Mouse (Mus musculus): Measurements from ENCODE around the gene Podn. TPM values are rescaled to one million over a fixed set of nuclear protein-coding genes. Genes with fewer than 3 reads are reported as not detected.

The Podn gene
- polyA plus RNA-seq, 1 experiment = 1.5 TPM

GRCm38 (mm10) chr4:108016321-108016720 is 79.9 kb downstream of the Podn start:
- H3K4me3 ChIP-seq (ENCODE audit: control insufficient read depth, low read depth, low read length) = no peak overlapping the region
- no peaks in the 10 kb centered on the region for H3K27me3 ChIP-seq (ENCODE audit: control insufficient read depth, insufficient read depth, low read length)
- peaks cover 8% of the 10 kb centered on the region for H3K4me1 ChIP-seq (ENCODE audit: control insufficient read depth, insufficient read depth, low read length)
- no peak for TF ChIP-seq POLR2A (IDR thresholded peaks at IDR 0.05; ENCODE audit: control insufficient read depth, low read depth, low read length)
- no peak for TF ChIP-seq CTCF (IDR thresholded peaks at IDR 0.05; ENCODE audit: control insufficient read depth, insufficient read depth, insufficient replicate concordance, low read depth, low read length)
- H3K27ac ChIP-seq (ENCODE audit: control insufficient read depth, insufficient read depth, low read depth, low read length) = no peak overlapping the region
- H3K36me3 ChIP-seq (ENCODE audit: control insufficient read depth, insufficient read depth, low read length) = no peaks in the 10 kb centered on the region

GRCm38 (mm10) chr4:108015067-108015765 is 81.0 kb downstream of the Podn start:
- H3K4me1 ChIP-seq (ENCODE audit: control insufficient read depth, insufficient read depth, low read length) = peaks cover 8% of the 10 kb centered on the region
- no peak overlapping the region for H3K4me3 ChIP-seq (ENCODE audit: control insufficient read depth, low read depth, low read length)
- H3K27ac ChIP-seq (ENCODE audit: control insufficient read depth, insufficient read depth, low read depth, low read length) = no peak overlapping the region
- H3K27me3 ChIP-seq (ENCODE audit: control insufficient read depth, insufficient read depth, low read length) = no peaks in the 10 kb centered on the region
- no peaks in the 10 kb centered on the region for H3K36me3 ChIP-seq (ENCODE audit: control insufficient read depth, insufficient read depth, low read length)
- peak; percentile 39; the same call in 1 of the 2 replicates for TF ChIP-seq CTCF (IDR thresholded peaks at IDR 0.05; ENCODE audit: control insufficient read depth, insufficient read depth, insufficient replicate concordance, low read depth, low read length)
- TF ChIP-seq POLR2A (IDR thresholded peaks at IDR 0.05; ENCODE audit: control insufficient read depth, low read depth, low read length) = no peak

- no peaks in the 10 kb centered on the region for H3K36me3 ChIP-seq (ENCODE audit: control insufficient read depth, insufficient read depth, low read length)
- H3K4me3 ChIP-seq (ENCODE audit: control insufficient read depth, low read depth, low read length) = no peak overlapping the region
- H3K27me3 ChIP-seq (ENCODE audit: control insufficient read depth, insufficient read depth, low read length) = no peaks in the 10 kb centered on the region
- no peak for TF ChIP-seq POLR2A (IDR thresholded peaks at IDR 0.05; ENCODE audit: control insufficient read depth, low read depth, low read length)
- no peak for TF ChIP-seq CTCF (IDR thresholded peaks at IDR 0.05; ENCODE audit: control insufficient read depth, insufficient read depth, insufficient replicate concordance, low read depth, low read length)
- no peak overlapping the region for H3K27ac ChIP-seq (ENCODE audit: control insufficient read depth, insufficient read depth, low read depth, low read length)
- H3K4me1 ChIP-seq (ENCODE audit: control insufficient read depth, insufficient read depth, low read length) = peaks cover 8% of the 10 kb centered on the region
These were observed 81.8 kb downstream of the Podn start for GRCm38 (mm10) chr4:108014466-108014865.

DNA sequence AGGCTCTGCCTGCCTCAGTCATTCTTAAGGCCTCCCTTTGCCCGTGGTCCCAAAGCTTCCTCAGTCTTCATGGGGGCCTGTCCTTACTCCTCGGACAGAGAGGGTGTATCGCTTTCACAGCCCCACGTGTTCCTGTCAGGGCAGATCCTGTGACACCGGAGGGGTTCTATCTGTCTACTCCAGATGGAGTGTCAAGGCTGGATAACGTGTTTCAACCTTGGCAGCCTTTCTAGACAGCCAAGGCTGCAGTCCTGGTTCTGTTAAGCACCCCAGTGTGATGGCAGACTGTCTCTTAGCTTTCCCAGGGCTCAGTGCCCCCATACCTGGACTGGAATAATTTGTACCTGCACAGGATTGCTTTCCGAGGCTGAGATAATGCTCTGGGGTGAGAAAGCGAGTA is 87.7 kb downstream of the Podn start:
- H3K4me3 ChIP-seq (ENCODE audit: control insufficient read depth, low read depth, low read length) = no peak overlapping the region
- H3K4me1 ChIP-seq (ENCODE audit: control insufficient read depth, insufficient read depth, low read length) = no peaks in the 10 kb centered on the region
- TF ChIP-seq POLR2A (IDR thresholded peaks at IDR 0.05; ENCODE audit: control insufficient read depth, low read depth, low read length) = no peak
- TF ChIP-seq CTCF (IDR thresholded peaks at IDR 0.05; ENCODE audit: control insufficient read depth, insufficient read depth, insufficient replicate concordance, low read depth, low read length) = no peak
- no peak overlapping the region for H3K27ac ChIP-seq (ENCODE audit: control insufficient read depth, insufficient read depth, low read depth, low read length)
- no peaks in the 10 kb centered on the region for H3K36me3 ChIP-seq (ENCODE audit: control insufficient read depth, insufficient read depth, low read length)
- H3K27me3 ChIP-seq (ENCODE audit: control insufficient read depth, insufficient read depth, low read length) = no peaks in the 10 kb centered on the region

- Histone ChIP-seq H3K4me3 (ENCODE audit: control insufficient read depth, low read depth, low read length) (no peak overlapping the region), H3K36me3 (ENCODE audit: control insufficient read depth, insufficient read depth, low read length) (no peaks in the 10 kb centered on the region), H3K27ac (ENCODE audit: control insufficient read depth, insufficient read depth, low read depth, low read length) (no peak overlapping the region), H3K27me3 (ENCODE audit: control insufficient read depth, insufficient read depth, low read length) (no peaks in the 10 kb centered on the region), H3K4me1 (ENCODE audit: control insufficient read depth, insufficient read depth, low read length) (no peaks in the 10 kb centered on the region)
- TF ChIP-seq CTCF (IDR thresholded peaks at IDR 0.05; ENCODE audit: control insufficient read depth, insufficient read depth, insufficient replicate concordance, low read depth, low read length) (no peak), POLR2A (IDR thresholded peaks at IDR 0.05; ENCODE audit: control insufficient read depth, low read depth, low read length) (no peak)
These were observed 88.6 kb downstream of the Podn start for GRCm38 (mm10) chr4:108007532-108008103.

- H3K4me1 ChIP-seq (ENCODE audit: control insufficient read depth, insufficient read depth, low read length) = no peaks in the 10 kb centered on the region
- TF ChIP-seq CTCF (IDR thresholded peaks at IDR 0.05; ENCODE audit: control insufficient read depth, insufficient read depth, insufficient replicate concordance, low read depth, low read length) (no peak), POLR2A (IDR thresholded peaks at IDR 0.05; ENCODE audit: control insufficient read depth, low read depth, low read length) (no peak)
- no peak overlapping the region for H3K4me3 ChIP-seq (ENCODE audit: control insufficient read depth, low read depth, low read length)
- no peaks in the 10 kb centered on the region for H3K36me3 ChIP-seq (ENCODE audit: control insufficient read depth, insufficient read depth, low read length)
- no peak overlapping the region for H3K27ac ChIP-seq (ENCODE audit: control insufficient read depth, insufficient read depth, low read depth, low read length)
- H3K27me3 ChIP-seq (ENCODE audit: control insufficient read depth, insufficient read depth, low read length) = no peaks in the 10 kb centered on the region
These were observed 90.9 kb downstream of the Podn start for GRCm38 (mm10) chr4:108005328-108005727.

DNA sequence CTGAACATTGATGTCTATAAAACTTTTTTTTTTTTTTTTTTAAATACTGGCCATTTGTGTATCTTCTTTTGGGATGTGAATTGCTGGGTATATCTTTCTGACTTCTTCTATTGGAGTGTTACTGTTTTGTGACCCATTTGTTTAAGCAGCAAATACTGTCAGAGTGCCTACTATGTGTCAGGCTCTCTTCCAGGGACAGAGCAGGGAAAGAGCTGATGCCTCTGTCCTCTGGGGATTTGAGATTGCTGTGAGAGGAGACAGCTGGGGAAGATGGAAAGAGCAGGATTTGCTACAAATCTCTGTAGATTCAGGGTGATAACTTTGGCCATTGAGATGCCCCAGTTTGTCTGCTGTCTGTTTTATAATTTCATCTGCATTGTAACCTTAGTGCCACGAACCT is 96.9 kb downstream of the Podn start:
- TF ChIP-seq CTCF (IDR thresholded peaks at IDR 0.05; ENCODE audit: control insufficient read depth, insufficient read depth, insufficient replicate concordance, low read depth, low read length) = no peak
- Histone ChIP-seq H3K4me1 (ENCODE audit: control insufficient read depth, insufficient read depth, low read length) (no peaks in the 10 kb centered on the region), H3K36me3 (ENCODE audit: control insufficient read depth, insufficient read depth, low read length) (no peaks in the 10 kb centered on the region), H3K27me3 (ENCODE audit: control insufficient read depth, insufficient read depth, low read length) (no peaks in the 10 kb centered on the region), H3K27ac (ENCODE audit: control insufficient read depth, insufficient read depth, low read depth, low read length) (no peak overlapping the region), H3K4me3 (ENCODE audit: control insufficient read depth, low read depth, low read length) (no peak overlapping the region)
